Mouse (Mus musculus) C2C12 (cell line): ENCODE data around the gene 2900092C05Rik.

Experiments used
- CEBPB ChIP-seq: IDR thresholded peaks from one replicate; pipeline ENCODE4 v1.6.1; 2011; ENCODE audit warnings: low read depth, mild to moderate bottlenecking, control low read depth, moderate library complexity
- CTCF ChIP-seq: IDR thresholded peaks from one replicate; pipeline ENCODE4 v1.5.1; 2011; ENCODE audit not compliant: control insufficient read depth, insufficient read depth, insufficient read length
- FOSL1 ChIP-seq: IDR thresholded peaks from one replicate; pipeline ENCODE4 v1.8.0; 2011; ENCODE audit warnings: mild to moderate bottlenecking, low read length; ENCODE audit not compliant: poor library complexity, insufficient read depth, severe bottlenecking
- MYOD1 ChIP-seq: IDR thresholded peaks from one replicate; pipeline ENCODE4 v1.6.1; 2011; ENCODE audit warnings: low read depth; ENCODE audit not compliant: control insufficient read depth, insufficient read length
- USF1 ChIP-seq: IDR thresholded peaks from one replicate; pipeline ENCODE4 v1.6.1; 2011; ENCODE audit warnings: low read depth, mild to moderate bottlenecking, control low read depth, moderate library complexity

DNA sequence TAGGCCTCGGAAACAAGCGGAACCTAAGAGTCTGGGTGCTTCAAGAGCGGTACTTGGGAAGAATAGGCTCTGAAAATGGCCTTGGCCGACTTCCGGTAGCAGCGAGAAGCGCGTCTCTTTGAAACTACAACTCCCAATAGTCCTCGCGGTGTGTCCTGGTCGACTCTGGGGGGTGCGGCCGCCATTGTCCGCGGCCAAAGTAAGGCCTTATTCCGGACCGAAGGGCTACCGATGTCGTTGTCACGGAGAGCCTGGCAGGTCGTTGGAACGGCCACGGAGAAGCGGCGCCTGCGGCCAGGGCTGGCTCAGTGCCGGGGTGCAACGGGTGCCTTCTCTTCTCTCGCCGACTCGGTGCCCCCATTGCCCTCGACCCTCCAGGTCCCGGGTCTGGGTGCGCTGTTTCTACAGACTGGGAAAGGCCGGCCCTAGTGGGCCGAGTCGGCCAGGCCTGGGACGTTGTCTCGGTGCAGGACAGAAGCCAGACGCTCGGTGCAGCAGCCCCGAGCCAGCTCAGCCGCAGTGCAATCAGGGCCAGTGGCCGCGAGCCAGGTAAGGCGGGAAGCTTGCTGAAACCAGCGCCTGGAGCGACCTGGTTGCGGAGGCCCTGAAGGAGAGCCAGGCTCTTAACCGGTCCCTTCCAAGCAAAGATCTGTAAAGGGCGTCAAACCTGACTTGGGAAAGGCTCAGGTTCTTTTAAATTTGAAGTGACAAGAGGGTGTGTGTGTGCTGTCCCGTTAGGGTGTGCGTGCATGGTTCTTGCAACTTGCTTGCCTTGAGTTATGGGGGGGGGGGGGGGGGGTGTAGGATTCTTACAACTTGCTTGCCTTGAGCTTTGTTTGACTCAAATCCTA lies 33.9 kb upstream of the 2900092C05Rik start, which contains the start of gene Zfp606:
- TF ChIP-seq CTCF (no peak), MYOD1 (no peak), USF1 (no peak), FOSL1 (no peak), CEBPB (no peak)
